Mouse (Mus musculus) liver, postnatal 0 days (tissue): ENCODE results near the gene Ankle2.

Experiments
- CTCF ChIP-seq: sonication (generic); IDR thresholded peaks from 2 replicates; pipeline ENCODE4 v1.5.1; 2016; ENCODE audit warnings: antibody characterized with exemption, low read depth
- EP300 ChIP-seq: IDR thresholded peaks from 2 replicates; pipeline ENCODE4 v1.6.1; 2016; ENCODE audit warnings: antibody characterized with exemption, low read depth, mild to moderate bottlenecking

DNA sequence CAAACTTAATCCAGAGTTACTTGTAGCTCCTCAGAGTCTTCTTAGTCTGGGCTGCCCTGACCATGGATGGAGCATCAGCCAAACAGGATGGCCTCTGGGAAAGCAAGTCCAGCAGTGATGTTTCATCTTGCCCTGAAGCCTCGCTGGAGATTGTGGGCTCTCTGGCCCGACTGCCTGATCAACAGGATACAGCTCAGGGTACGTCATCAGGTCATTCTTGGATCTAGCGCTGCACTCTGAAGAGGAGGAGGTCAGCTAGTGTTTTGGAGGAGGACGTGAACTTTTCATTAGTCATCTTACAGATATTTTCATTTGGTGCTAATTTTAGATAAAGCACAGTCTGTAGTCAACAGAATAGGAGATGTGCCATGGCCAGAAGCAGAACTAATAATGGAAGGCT is 49.1 kb upstream of the Ankle2 start:
- TF ChIP-seq CTCF (no peak), EP300 (no peak)
